Mouse (Mus musculus): Measurements from ENCODE around the gene Gm20737. TPM values are rescaled to one million over a fixed set of nuclear protein-coding genes. Genes with fewer than 3 reads are reported as not detected.
"Not testable (repeated sequence)": the region's sequence is repeated elsewhere in the genome, so short reads cannot be mapped to it uniquely, and the experiment has no call there.

Gm20737 gene
- not detected in 2 replicates for polyA plus RNA-seq (2015; fragmentation: Nextera tagmentation; extraction: Ambion mirVana)

- H3K27me3 ChIP-seq; H3K4me3 ChIP-seq; H3K27ac ChIP-seq (replicated peaks); H3K4me2 ChIP-seq; H3K4me1 ChIP-seq (replicated peaks); H3K9ac ChIP-seq; H3K36me3 ChIP-seq; ATAC-seq (ENCODE audit: low read depth); H3K9me3 ChIP-seq: not testable (repeated sequence)
Measured at GRCm38 (mm10) chrY:10535942-10536341, at the start of gene Gm20737. Gene Gm20737 (minus strand): TSS chrY:10536042.

- H3K27ac ChIP-seq (replicated peaks); H3K9me3 ChIP-seq; H3K4me2 ChIP-seq; H3K27me3 ChIP-seq; ATAC-seq (ENCODE audit: low read depth); H3K4me1 ChIP-seq (replicated peaks); H3K4me3 ChIP-seq; H3K9ac ChIP-seq; H3K36me3 ChIP-seq: not testable (repeated sequence)
- WGBS, result 75% methylated on average over 4 of the region's 5 CpGs
Measured at GRCm38 (mm10) chrY:10553153-10553552, 17.3 kb upstream of the Gm20737 start, which contains the start of gene Gm21775. Gene Gm21775 (plus strand): TSS chrY:10553453.

Other genes starting within 250 kb of the Gm20737 start
- not detected in 2 replicates for gene Gm20834, start 211.5 kb downstream of the Gm20737 start, polyA plus RNA-seq (2015; fragmentation: Nextera tagmentation; extraction: Ambion mirVana)
- gene Gm28510, start 123.3 kb downstream of the Gm20737 start, polyA plus RNA-seq (2015; fragmentation: Nextera tagmentation; extraction: Ambion mirVana), result not detected in 2 replicates
- not detected in 2 replicates for gene Gm21775, start 17.4 kb upstream of the Gm20737 start, polyA plus RNA-seq (2015; fragmentation: Nextera tagmentation; extraction: Ambion mirVana)
- not detected in 2 replicates for gene Gm21900, start 80.3 kb upstream of the Gm20737 start, polyA plus RNA-seq (2015; fragmentation: Nextera tagmentation; extraction: Ambion mirVana)
- not detected in 2 replicates for gene Gm20777, start 216.4 kb upstream of the Gm20737 start, polyA plus RNA-seq (2015; fragmentation: Nextera tagmentation; extraction: Ambion mirVana)